Mouse (Mus musculus) forebrain, embryonic 11.5 days (tissue): Measurements from ENCODE around the gene Ngp. TPM values are rescaled to one million over a fixed set of nuclear protein-coding genes. Genes with fewer than 3 reads are reported as not detected.

Source experiments
- ATAC-seq: fragments of 200-750 bp; cut with Nextera tagmentation; replicated peaks from 2 replicates; pipeline ENCODE4 v1.8.0; 2017; ENCODE audit warnings: moderate TSS enrichment; ENCODE audit not compliant: low FRiP score
- DNase-seq: peaks from one replicate; pipeline ENCODE4 v3.0.0-alpha.2; 2017; ENCODE audit warnings: low spot score
- H3K27ac ChIP-seq: fragments of 300-500 bp; sonication (generic); 2 replicates; pipeline ENCODE4 v1.5.1; 2014; ENCODE audit warnings: low read depth, low read length
- H3K27me3 ChIP-seq: fragments of 300-500 bp; sonication (generic); 2 replicates; pipeline ENCODE4 v1.6.1; 2014; ENCODE audit warnings: mild to moderate bottlenecking, low read length, mixed read lengths; ENCODE audit not compliant: control insufficient read depth, insufficient read depth
- H3K36me3 ChIP-seq: fragments of 300-500 bp; sonication (generic); 2 replicates; pipeline ENCODE4 v1.6.1; 2014; ENCODE audit warnings: mild to moderate bottlenecking, low read length, moderate library complexity, mixed read lengths; ENCODE audit not compliant: control insufficient read depth, insufficient read depth
- H3K4me1 ChIP-seq: fragments of 300-500 bp; sonication (generic); replicated peaks from 2 replicates; pipeline ENCODE4 v1.6.1; 2014; ENCODE audit warnings: low read length, mixed read lengths; ENCODE audit not compliant: control insufficient read depth, insufficient read depth
- H3K4me2 ChIP-seq: fragments of 300-500 bp; sonication (generic); 2 replicates; pipeline ENCODE4 v1.6.1; 2014; ENCODE audit warnings: low read depth, mild to moderate bottlenecking, low read length, moderate library complexity, mixed read lengths; ENCODE audit not compliant: severe bottlenecking
- H3K4me3 ChIP-seq: fragments of 300-500 bp; sonication (generic); 2 replicates; pipeline ENCODE4 v1.5.1; 2014; ENCODE audit warnings: low read depth, low read length
- H3K9ac ChIP-seq: fragments of 300-500 bp; sonication (generic); 2 replicates; pipeline ENCODE4 v1.6.1; 2014; ENCODE audit warnings: low read length
- H3K9me3 ChIP-seq: fragments of 300-500 bp; sonication (generic); 2 replicates; pipeline ENCODE4 v1.6.1; 2016; ENCODE audit warnings: low read length, mixed read lengths; ENCODE audit not compliant: control insufficient read depth
- WGBS: fragments of 180-500 bp; shearing (Covaris S2); extraction: QIAGEN DNeasy Blood & Tissue Kit; methylation state at CpG from one replicate; pipeline ENCODE4 v1.1.7; 2014; 5-methylcytosine and 5-hydroxymethylcytosine counted together
- polyA plus RNA-seq: library from polyadenylated mRNA; unstranded; fragments of >200 nt; fragmentation: Nextera tagmentation; extraction: Ambion mirVana; gene quantifications from 2 replicates; pipeline ENCODE4 v1.2.1, GENCODE M21; 2014

Ngp gene
- polyA plus RNA-seq, 1 experiment from 2014 or later: 0.36 TPM

- no peaks in the 10 kb centered on the region for H3K27me3 ChIP-seq
- no peak overlapping the region for H3K4me2 ChIP-seq
- H3K9me3 ChIP-seq: no peaks in the 10 kb centered on the region
- ATAC-seq (no peak), DNase-seq (peak; percentile 86)
- H3K36me3 ChIP-seq: no peaks in the 10 kb centered on the region
- no peak overlapping the region for H3K9ac ChIP-seq
- peaks cover 10% of the 10 kb centered on the region for H3K4me1 ChIP-seq
- 48% methylated on average over 6 of the region's 6 CpGs for WGBS
- no peak overlapping the region for H3K27ac ChIP-seq
- H3K4me3 ChIP-seq: no peak overlapping the region
Observed at GRCm38 (mm10) chr9:110410908-110411887, 8.3 kb upstream of the Ngp start.

- WGBS: 79% methylated on average over 7 of the region's 7 CpGs
- no peak for ATAC-seq
Observed at GRCm38 (mm10) chr9:110412926-110413325, 6.6 kb upstream of the Ngp start.

GRCm38 (mm10) chr9:110413785-110414184, 5.8 kb upstream of the Ngp start:
- H3K27ac ChIP-seq: no peak overlapping the region
- no peak overlapping the region for H3K9ac ChIP-seq
- no peaks in the 10 kb centered on the region for H3K36me3 ChIP-seq
- ATAC-seq (no peak), DNase-seq (no peak)
- H3K27me3 ChIP-seq: no peaks in the 10 kb centered on the region
- H3K4me2 ChIP-seq: no peak overlapping the region
- H3K9me3 ChIP-seq: no peaks in the 10 kb centered on the region
- H3K4me1 ChIP-seq: peaks cover under 1% of the 10 kb centered on the region; the same call in 1 of the 2 replicates
- no peak overlapping the region for H3K4me3 ChIP-seq
- WGBS: 59% methylated on average over 9 of the region's 9 CpGs

More at GRCm38 (mm10) chr9:110412926-110413325, 6.6 kb upstream of the Ngp start:
- no peak overlapping the region for H3K4me3 ChIP-seq
- H3K36me3 ChIP-seq: no peaks in the 10 kb centered on the region
- H3K9me3 ChIP-seq: no peaks in the 10 kb centered on the region
- DNase-seq: no peak
- H3K4me1 ChIP-seq: peaks cover 2% of the 10 kb centered on the region; the same call in 1 of the 2 replicates
- H3K27ac ChIP-seq: no peak overlapping the region
- H3K27me3 ChIP-seq: no peaks in the 10 kb centered on the region
- H3K4me2 ChIP-seq: no peak overlapping the region
- no peak overlapping the region for H3K9ac ChIP-seq

GRCm38 (mm10) chr9:110431241-110431640, 11.7 kb downstream of the Ngp start:
- no peak for DNase-seq
- Histone ChIP-seq H3K36me3 (no peaks in the 10 kb centered on the region), H3K9me3 (no peaks in the 10 kb centered on the region), H3K27ac (no peak overlapping the region), H3K4me2 (no peak overlapping the region), H3K9ac (no peak overlapping the region), H3K4me3 (no peak overlapping the region), H3K27me3 (no peaks in the 10 kb centered on the region), H3K4me1 (no peaks in the 10 kb centered on the region)
- WGBS: 87% methylated on average over 8 of the region's 8 CpGs
- no peak for ATAC-seq

- Histone ChIP-seq H3K27ac (no peak overlapping the region), H3K27me3 (no peaks in the 10 kb centered on the region), H3K9me3 (no peaks in the 10 kb centered on the region), H3K4me3 (no peak overlapping the region), H3K9ac (no peak overlapping the region), H3K36me3 (no peaks in the 10 kb centered on the region), H3K4me2 (no peak overlapping the region), H3K4me1 (no peaks in the 10 kb centered on the region)
- DNase-seq (no peak), ATAC-seq (no peak)
- WGBS: 89% methylated on average over 2 of the region's 2 CpGs
Observed at GRCm38 (mm10) chr9:110433045-110433444, 13.5 kb downstream of the Ngp start.

- no peaks in the 10 kb centered on the region for H3K36me3 ChIP-seq
- 96% methylated on average over 11 of the region's 11 CpGs for WGBS
- ATAC-seq: no peak
Observed at GRCm38 (mm10) chr9:110436041-110436440, 16.5 kb downstream of the Ngp start.

GRCm38 (mm10) chr9:110440049-110440448, 20.5 kb downstream of the Ngp start:
- DNase-seq: no peak
- H3K4me1 ChIP-seq: no peaks in the 10 kb centered on the region
- H3K4me3 ChIP-seq: no peak overlapping the region
- no peak overlapping the region for H3K4me2 ChIP-seq
- H3K9me3 ChIP-seq: no peaks in the 10 kb centered on the region
- no peaks in the 10 kb centered on the region for H3K27me3 ChIP-seq
- H3K27ac ChIP-seq: no peak overlapping the region
- 78% methylated on average over 3 of the region's 5 CpGs for WGBS
- no peaks in the 10 kb centered on the region for H3K36me3 ChIP-seq
- no peak for ATAC-seq
- no peak overlapping the region for H3K9ac ChIP-seq

More at GRCm38 (mm10) chr9:110436041-110436440, 16.5 kb downstream of the Ngp start:
- Histone ChIP-seq H3K9ac (no peak overlapping the region), H3K4me2 (no peak overlapping the region), H3K9me3 (no peaks in the 10 kb centered on the region), H3K4me3 (no peak overlapping the region), H3K27me3 (no peaks in the 10 kb centered on the region), H3K4me1 (no peaks in the 10 kb centered on the region), H3K27ac (no peak overlapping the region)
- DNase-seq: no peak

GRCm38 (mm10) chr9:110440559-110440958, 21.0 kb downstream of the Ngp start:
- DNase-seq: no peak
- 93% methylated on average over 6 of the region's 6 CpGs for WGBS
- no peak overlapping the region for H3K9ac ChIP-seq
- no peaks in the 10 kb centered on the region for H3K9me3 ChIP-seq
- H3K4me1 ChIP-seq: no peaks in the 10 kb centered on the region
- H3K4me3 ChIP-seq: no peak overlapping the region
- no peak for ATAC-seq
- H3K27ac ChIP-seq: no peak overlapping the region
- H3K27me3 ChIP-seq: no peaks in the 10 kb centered on the region
- H3K4me2 ChIP-seq: no peak overlapping the region
- no peaks in the 10 kb centered on the region for H3K36me3 ChIP-seq
